ENCODE assay signal across 8 mouse cellular contexts in genomic region chr2:33467546-33468465, GRCm38 (mm10). TPM values are rescaled to one million over a fixed set of nuclear protein-coding genes. Genes with fewer than 3 reads are reported as not detected.
DNase-seq lines count a peak whose midpoint lies in the region; ATAC-seq and TF ChIP-seq lines count a peak whose summit lies in the region.

No protein-coding gene starts in this region.

- H3K9me3 ChIP-seq in lung, embryonic 14.5 days (ENCODE audit: low read depth, low read length), result no peaks in the 10 kb centered on the region
- H3K9me3 ChIP-seq in heart, embryonic 12.5 days (replicated peaks), result no peaks in the 10 kb centered on the region; the same call in 1 of the 2 replicates
- no peaks in the 10 kb centered on the region for H3K9me3 ChIP-seq in midbrain, postnatal 0 days (ENCODE audit: low read length)

- 4% methylated on average over 56 of the region's 57 CpGs for WGBS in lung, embryonic 14.5 days
- 5% methylated on average over 57 of the region's 57 CpGs for WGBS in heart, embryonic 12.5 days
- 6% methylated on average over 54 of the region's 57 CpGs for WGBS in midbrain, postnatal 0 days

- H3K27me3 ChIP-seq in lung, embryonic 14.5 days (ENCODE audit: insufficient read depth, low read length), result no peaks in the 10 kb centered on the region
- 0 out of 2 replicates have a peak, but pooled peaks cover 7% of the 10 kb centered on the region for H3K27me3 ChIP-seq in heart, embryonic 12.5 days (replicated peaks)
- no peaks in the 10 kb centered on the region for H3K27me3 ChIP-seq in midbrain, postnatal 0 days (ENCODE audit: insufficient read depth, low read length)

- no peak; the same call in 1 of the 2 replicates for ATAC-seq in lung, embryonic 14.5 days (ENCODE audit: insufficient read depth)
- peak; percentile 71 for ATAC-seq in heart, embryonic 12.5 days (ENCODE audit: insufficient number of reproducible peaks, low FRiP score)
- ATAC-seq in midbrain, postnatal 0 days (ENCODE audit: low FRiP score), result peak; percentile 27; the same call in 1 of the 2 replicates

- peak overlapping the region; percentile 66 for H3K4me2 ChIP-seq in lung, embryonic 14.5 days
- peak overlapping the region; percentile 89 for H3K4me2 ChIP-seq in heart, embryonic 12.5 days
- H3K4me2 ChIP-seq in midbrain, postnatal 0 days (ENCODE audit: low read depth, low read length, poor library complexity, severe bottlenecking), result peak overlapping the region; percentile 83

- H3K36me3 ChIP-seq in lung, embryonic 14.5 days (ENCODE audit: insufficient read depth), result peaks cover 10% of the 10 kb centered on the region; the same call in 1 of the 2 replicates
- H3K36me3 ChIP-seq in heart, embryonic 12.5 days, result peaks cover 14% of the 10 kb centered on the region
- peaks cover 6% of the 10 kb centered on the region for H3K36me3 ChIP-seq in midbrain, postnatal 0 days (ENCODE audit: insufficient read depth, low read length)

- intact Hi-C loops in left cerebral cortex, postnatal 4 days (cut with DNase I), result no loop called here

- no peak for TF ChIP-seq CTCF in lung, embryonic 14.5 days (IDR thresholded peaks at IDR 0.05; ENCODE audit: low read depth)
- TF ChIP-seq CTCF in midbrain, postnatal 0 days (IDR thresholded peaks at IDR 0.05), result no peak

- DNase-seq in lung, embryonic 14.5 days, result peak; percentile 13
- DNase-seq in lung, postnatal 14 days, result no peak
- DNase-seq in adrenal gland, postnatal 14 days, result peak; percentile 66
- DNase-seq in kidney, postnatal 25 days, result peak; percentile 49 to 71
- no peak for DNase-seq in midbrain, postnatal 0 days (ENCODE audit: low spot score)
- DNase-seq in left cerebral cortex, postnatal 4 days, result no peak
- DNase-seq in left cerebral cortex, adult 11 months (ENCODE audit: low spot score), result no peak

- H3K4me1 ChIP-seq in lung, embryonic 14.5 days (ENCODE audit: insufficient read depth), result peaks cover 7% of the 10 kb centered on the region
- H3K4me1 ChIP-seq in heart, embryonic 12.5 days (replicated peaks), result peaks cover 21% of the 10 kb centered on the region
- H3K4me1 ChIP-seq in midbrain, postnatal 0 days (ENCODE audit: insufficient read depth, low read length), result peaks cover 12% of the 10 kb centered on the region; the same call in 1 of the 2 replicates

- peak overlapping the region; percentile 30; the same call in 1 of the 2 replicates for H3K27ac ChIP-seq in lung, embryonic 14.5 days (ENCODE audit: low read depth)
- H3K27ac ChIP-seq in heart, embryonic 12.5 days (ENCODE audit: poor library complexity, severe bottlenecking), result peak overlapping the region; percentile 73; the same call in 1 of the 2 replicates
- peak overlapping the region; percentile 68 for H3K27ac ChIP-seq in midbrain, postnatal 0 days (ENCODE audit: low read depth, low read length)

- H3K4me3 ChIP-seq in lung, embryonic 14.5 days (ENCODE audit: low read depth, low read length), result peak overlapping the region; percentile 95
- H3K4me3 ChIP-seq in heart, embryonic 12.5 days, result peak overlapping the region; percentile 100
- peak overlapping the region; percentile 98 for H3K4me3 ChIP-seq in midbrain, postnatal 0 days (ENCODE audit: low read depth, low read length)

- H3K9ac ChIP-seq in lung, embryonic 14.5 days, result peak overlapping the region; percentile 91
- peak overlapping the region; percentile 99 for H3K9ac ChIP-seq in heart, embryonic 12.5 days
- peak overlapping the region; percentile 87 for H3K9ac ChIP-seq in midbrain, postnatal 0 days (replicated peaks; ENCODE audit: low read length, poor library complexity, severe bottlenecking)

RNA-seq across cellular contexts. Expression of gene Zbtb43, which starts 0.6 kb away (rescaled TPM):
- polyA plus RNA-seq in lung, embryonic 14.5 days (2014; fragmentation: Nextera tagmentation; extraction: Ambion mirVana), result 16.4 and 17.2 TPM in 2 replicates
- total RNA-seq in adrenal gland, postnatal 14 days (2021), result 22.1 and 22.2 TPM in 2 replicates
- 13.6 and 14.8 TPM in 2 replicates for polyA plus RNA-seq in heart, embryonic 12.5 days (2016; fragmentation: Nextera tagmentation; extraction: Ambion mirVana)
- 37.4 and 39.6 TPM in 2 replicates for total RNA-seq in midbrain, postnatal 0 days (2014; rRNA removed)
- polyA plus RNA-seq in midbrain, postnatal 0 days (2015; fragmentation: Nextera tagmentation; extraction: Ambion mirVana), result 19.8 and 21.2 TPM in 2 replicates
- 10 to 100 TPM; 28.0 to 29.7 TPM for total RNA-seq in left cerebral cortex, postnatal 4 days (2021)

RNA-seq across cellular contexts. Expression of gene Zbtb34, which starts 36.7 kb away (rescaled TPM):
- 9.6 and 10.8 TPM in 2 replicates for polyA plus RNA-seq in lung, embryonic 14.5 days (2014; fragmentation: Nextera tagmentation; extraction: Ambion mirVana)
- total RNA-seq in adrenal gland, postnatal 14 days (2021), result 12.7 and 15.1 TPM in 2 replicates
- 6.9 and 8.1 TPM in 2 replicates for polyA plus RNA-seq in heart, embryonic 12.5 days (2016; fragmentation: Nextera tagmentation; extraction: Ambion mirVana)
- 24.9 and 25.3 TPM in 2 replicates for total RNA-seq in midbrain, postnatal 0 days (2014; rRNA removed)
- polyA plus RNA-seq in midbrain, postnatal 0 days (2015; fragmentation: Nextera tagmentation; extraction: Ambion mirVana), result 3.1 and 3.8 TPM in 2 replicates
- 10 to 100 TPM; 68.2 to 70.5 TPM for total RNA-seq in left cerebral cortex, postnatal 4 days (2021)

Comparison
In these comparisons a context has a peak if more than half of its experiments do, and no peak if none do; other contexts are left out.
1. DNase-seq: peak in lung, embryonic 14.5 days (single experiment), adrenal gland, postnatal 14 days (single experiment) and kidney, postnatal 25 days (2 of 2); none in lung, postnatal 14 days (single experiment), midbrain, postnatal 0 days (single experiment), left cerebral cortex, postnatal 4 days (single experiment) and left cerebral cortex, adult 11 months (single experiment).
2. Peak in every context shown above with its lines, with median percentiles within 50 percentile points of each other: H3K27ac ChIP-seq, H3K4me2 ChIP-seq, H3K4me3 ChIP-seq and H3K9ac ChIP-seq.